Mouse (Mus musculus): ENCODE measurements at regions not wholly inside any gene's neighbourhood (a gene's known extent, or its start where the extent isn't known, plus 50 kb on each side); places are given as distances from the start of the nearest gene placed in this dataset.
"Not testable (repeated sequence)": the region's sequence is repeated elsewhere in the genome, so short reads cannot be mapped to it uniquely, and the experiment has no call there.

DNA sequence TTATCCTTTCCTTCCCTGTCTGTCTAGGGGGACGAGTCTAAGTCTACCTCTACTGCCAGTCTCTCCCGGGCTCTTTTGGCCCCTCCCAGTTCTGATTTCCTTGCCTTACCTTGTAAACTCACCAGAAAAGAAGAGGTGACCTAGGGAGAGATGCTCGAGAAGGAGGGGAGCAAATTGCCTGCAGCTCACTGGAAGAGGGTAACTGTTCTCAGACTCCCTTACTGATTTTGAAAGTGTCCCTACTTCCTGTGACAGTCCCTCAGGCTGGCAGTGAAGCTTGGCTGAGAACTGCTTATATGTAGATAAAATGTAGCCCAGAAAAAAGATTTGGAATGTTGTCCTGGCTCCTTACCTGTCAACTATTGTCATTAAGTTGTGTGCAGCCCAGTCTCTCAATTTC lies 180.6 kb upstream of the Tab2 start:
- intact Hi-C loops (cut with DNase I): no loop called here
- no peak for DNase-seq

DNA sequence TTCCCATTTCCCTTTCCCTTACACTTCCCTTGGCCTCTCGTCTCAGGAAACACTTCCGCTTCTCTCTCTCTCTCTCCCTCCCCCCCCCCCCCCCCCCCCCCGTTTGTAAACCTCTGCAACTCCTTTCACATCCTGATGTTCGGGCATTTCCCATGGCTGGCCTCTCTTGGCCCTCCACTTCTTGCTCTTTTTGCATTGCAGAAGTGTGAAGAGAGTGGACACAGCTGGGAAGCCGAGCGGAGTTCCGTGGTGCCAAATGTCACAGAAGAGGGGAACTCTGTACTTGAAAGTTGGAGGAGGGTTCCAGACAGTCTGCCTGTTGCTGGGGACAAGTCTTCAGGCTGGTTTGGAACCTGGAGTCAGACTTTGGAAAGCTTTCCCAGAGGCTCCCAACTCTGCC lies 179.2 kb upstream of the Tab2 start:
- intact Hi-C loops (cut with DNase I): no loop called here
- peak; percentile 14 to 38 for DNase-seq

DNA sequence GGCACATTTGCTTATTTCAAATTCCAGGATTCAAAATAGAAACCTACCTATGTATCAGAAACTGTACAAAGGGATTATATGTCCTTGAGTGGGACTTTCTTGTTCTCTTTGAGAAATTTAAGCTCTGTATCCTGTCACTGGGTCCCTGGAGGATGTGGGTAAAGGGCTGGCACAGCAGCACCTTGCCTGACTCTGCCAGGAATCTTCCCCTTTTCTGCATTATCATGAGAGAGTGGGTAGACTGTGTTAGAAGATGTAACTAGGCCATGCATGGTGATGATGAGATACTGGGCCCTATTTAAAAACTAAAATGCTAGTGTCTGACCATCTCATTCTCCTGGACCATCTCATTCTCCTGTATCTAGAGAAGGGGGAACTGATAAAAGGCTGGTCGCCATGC lies 178.4 kb upstream of the Tab2 start:
- intact Hi-C loops (cut with DNase I): no loop called here
- no peak for DNase-seq

DNA sequence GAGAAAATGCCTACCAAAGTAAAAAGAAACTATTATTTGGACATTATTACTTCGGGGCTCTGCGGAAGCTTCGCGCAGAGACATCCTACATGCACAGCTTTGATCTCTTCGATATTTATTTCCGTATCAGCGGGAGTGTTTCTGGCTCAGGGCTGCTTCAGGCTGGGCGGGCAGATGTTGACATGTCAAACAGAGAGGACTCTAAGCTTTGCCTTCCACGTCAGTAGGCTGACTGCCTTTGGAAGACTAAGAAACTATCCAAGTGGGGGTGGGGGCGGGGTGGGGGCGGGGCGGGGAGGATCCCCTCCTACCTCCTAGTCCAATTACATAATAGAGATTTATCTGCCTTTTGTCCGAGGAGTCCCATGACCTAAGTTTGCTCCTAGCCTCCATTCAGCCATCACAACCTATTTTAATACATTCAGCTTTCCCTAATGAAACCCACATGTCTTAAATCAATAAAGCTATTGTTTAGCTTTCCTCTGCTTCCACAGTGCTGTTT lies 177.5 kb upstream of the Tab2 start:
- no peak for DNase-seq
- intact Hi-C loops (cut with DNase I): no loop called here

DNA sequence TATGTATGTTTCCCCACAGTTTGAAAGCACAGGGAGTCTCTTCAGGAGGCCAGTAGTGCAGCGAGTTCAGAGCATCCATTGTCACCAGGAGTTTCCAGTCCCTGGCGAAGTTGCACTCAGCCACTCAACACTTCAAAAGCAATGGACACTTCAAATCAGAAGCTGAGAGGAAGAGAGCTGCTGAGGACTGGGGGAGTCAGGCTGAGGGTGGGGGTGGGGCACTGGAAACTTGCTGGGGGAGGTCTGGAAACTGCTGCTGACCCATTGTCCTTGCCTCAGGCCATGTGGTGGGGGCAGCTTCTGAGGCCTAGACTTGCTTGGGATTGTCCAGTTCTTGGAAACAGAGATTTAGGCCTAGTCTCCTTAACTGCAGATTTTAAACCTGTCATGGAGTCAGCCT lies 176.8 kb upstream of the Tab2 start:
- no peak for DNase-seq
- intact Hi-C loops (cut with DNase I): no loop called here

GRCm38 (mm10) chr10:8130472-8131241 lies 174.6 kb upstream of the Tab2 start:
- DNase-seq: no peak
- intact Hi-C loops (cut with DNase I): no loop called here

GRCm38 (mm10) chr10:8130057-8130456 lies 174.0 kb upstream of the Tab2 start:
- intact Hi-C loops (cut with DNase I): no loop called here
- no peak for DNase-seq

DNA sequence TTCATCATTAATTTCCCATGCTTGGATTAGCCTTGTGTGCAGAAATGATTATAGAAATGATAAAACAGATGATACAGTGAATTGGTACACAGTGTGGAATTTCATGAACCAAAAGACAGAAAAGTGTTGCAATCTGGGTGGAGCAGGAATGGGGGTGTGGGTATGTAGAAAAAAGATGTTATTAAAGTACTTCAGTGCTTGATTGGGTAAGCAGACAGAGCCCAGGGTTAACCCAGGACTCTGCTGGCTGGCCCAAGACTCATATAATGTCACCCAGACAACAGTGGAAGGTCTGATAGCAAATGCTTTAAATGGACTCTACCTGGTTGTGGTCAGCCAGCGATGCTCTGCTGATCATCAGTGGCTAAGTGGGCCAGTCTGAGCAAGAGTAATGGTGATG lies 168.1 kb upstream of the Tab2 start:
- intact Hi-C loops (cut with DNase I): no loop called here

GRCm38 (mm10) chr10:8121895-8122294 lies 165.9 kb upstream of the Tab2 start:
- DNase-seq: no peak
- intact Hi-C loops (cut with DNase I): no loop called here

More for the DNA sequence above, 168.1 kb upstream of the Tab2 start:
- DNase-seq: no peak

DNA sequence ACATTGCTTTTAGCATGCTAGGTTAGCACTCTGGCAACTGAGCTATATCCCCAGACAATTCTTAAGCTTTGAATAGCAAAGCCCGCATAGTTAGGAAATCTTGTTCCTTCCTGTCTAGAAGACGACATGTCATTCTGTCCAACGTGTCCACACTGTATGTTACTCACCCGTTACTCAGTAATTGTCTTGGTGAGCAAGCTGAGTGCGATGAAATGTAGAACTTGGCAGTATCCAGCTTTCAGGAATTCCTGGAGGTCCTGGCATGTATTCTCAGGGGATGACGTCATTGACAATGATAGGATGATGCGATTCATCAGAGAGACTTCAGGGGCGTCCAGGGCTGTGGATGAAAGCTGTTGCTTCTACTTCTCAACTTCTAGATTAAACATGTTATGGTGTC lies 160.8 kb upstream of the Tab2 start:
- DNase-seq: no peak
- intact Hi-C loops (cut with DNase I): no loop called here

DNA sequence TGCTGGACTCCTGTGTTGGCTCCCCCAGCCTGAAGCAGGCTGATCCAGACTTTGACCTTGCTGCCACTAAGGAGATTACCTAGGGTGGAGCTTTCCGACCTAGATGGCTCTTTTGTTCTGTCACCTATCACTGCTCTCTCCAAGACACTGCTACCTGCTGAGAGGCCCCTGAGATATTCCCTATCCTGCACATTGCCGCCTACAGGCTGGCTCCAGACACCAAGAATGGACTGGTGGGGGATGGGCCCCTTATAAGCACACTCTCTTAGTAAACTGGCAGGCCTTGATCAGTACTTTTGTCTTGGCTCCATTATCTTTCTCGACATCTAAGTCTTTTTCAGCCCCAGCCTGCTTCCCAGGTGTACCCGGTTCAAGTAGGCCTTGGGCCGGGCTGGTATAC lies 158.9 kb upstream of the Tab2 start:
- intact Hi-C loops (cut with DNase I); DNase-seq: not testable (repeated sequence)

- DNase-seq: no peak
- intact Hi-C loops (cut with DNase I): no loop called here
Measured at GRCm38 (mm10) chr10:8114530-8114929, 158.5 kb upstream of the Tab2 start.

DNA sequence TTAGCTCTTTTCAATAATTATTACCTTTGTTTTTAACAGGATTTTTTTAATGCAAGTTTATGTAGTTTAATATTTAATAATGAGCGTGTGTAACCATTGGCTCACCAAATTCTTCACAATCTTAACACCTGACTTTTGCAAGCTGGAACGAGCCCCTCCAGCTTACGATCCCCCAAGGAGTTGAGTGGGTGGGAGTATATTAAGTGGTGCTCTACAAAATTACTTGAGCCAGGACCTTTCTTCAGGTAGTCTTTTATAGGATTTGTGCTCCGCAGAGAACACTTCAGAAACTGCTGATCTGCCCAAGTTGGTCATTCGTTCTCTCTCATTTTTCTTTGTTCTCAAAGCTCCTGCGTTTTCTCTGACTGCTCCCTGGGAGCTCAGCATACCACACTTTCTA lies 144.5 kb upstream of the Tab2 start:
- intact Hi-C loops (cut with DNase I): no loop called here
- DNase-seq: no peak

GRCm38 (mm10) chr10:8095924-8096323 lies 139.9 kb upstream of the Tab2 start:
- intact Hi-C loops (cut with DNase I): loop anchor here (10.0 kb wide), 1 partner anchor 211 kb away; no protein-coding TSS in a partner anchor
- no peak for DNase-seq

DNA sequence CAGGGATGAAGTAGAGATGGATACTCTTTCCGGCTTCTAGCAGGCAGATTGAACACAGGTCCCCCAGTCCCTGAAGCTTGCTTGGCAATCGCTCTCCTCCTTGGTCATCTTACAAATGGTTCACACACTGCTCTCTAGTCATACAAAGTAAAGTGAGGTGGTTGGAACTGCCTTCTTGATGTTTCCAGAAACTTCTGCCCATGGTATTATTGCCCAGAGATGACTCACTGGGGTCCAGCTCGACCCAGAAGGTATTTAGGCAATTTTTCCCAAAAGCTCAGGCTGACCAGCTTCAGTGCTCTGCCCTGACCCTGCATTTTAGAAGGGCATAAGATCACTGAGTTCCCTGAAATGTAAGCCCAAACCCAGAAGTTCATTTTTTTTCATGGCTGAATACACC lies 139.2 kb upstream of the Tab2 start:
- intact Hi-C loops (cut with DNase I): loop anchor here (10.0 kb wide), 1 partner anchor 210 kb away; no protein-coding TSS in a partner anchor
- DNase-seq: no peak

DNA sequence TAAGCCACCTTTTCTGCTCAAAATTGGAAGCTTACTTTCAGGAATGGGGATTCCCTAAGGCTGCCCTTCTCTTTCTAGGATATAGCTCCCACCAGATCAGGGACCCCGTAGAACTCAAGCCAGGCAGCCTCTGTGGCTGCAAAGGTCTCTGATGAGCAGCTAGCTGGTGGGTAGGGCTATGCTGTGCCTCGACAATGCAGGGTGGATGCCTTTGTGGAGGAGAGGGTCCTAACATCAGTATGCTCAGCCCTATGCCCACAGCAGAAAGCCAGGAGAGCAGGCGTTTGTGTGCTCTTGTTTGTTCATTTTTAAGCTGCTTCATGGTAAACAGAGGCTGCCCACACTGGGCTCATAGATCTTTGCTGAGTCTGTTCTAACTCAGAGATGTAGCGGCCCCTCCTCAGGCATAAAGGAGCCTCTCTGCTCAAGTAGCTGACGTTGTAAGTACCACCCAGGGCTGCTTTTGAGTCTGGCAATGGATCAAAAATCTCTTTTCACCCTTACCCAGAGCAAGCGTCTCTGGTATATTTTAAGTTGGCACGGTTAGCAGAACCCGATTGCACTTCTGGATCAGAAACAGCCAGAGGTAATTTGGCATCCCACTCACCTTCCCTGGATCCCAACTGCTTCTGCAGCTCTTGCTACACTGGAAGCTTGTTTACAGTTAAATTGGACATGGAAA lies 136.0 kb upstream of the Tab2 start:
- DNase-seq: no peak
- intact Hi-C loops (cut with DNase I): loop anchor here (10.0 kb wide), 1 partner anchor 207 kb away; no protein-coding TSS in a partner anchor

- DNase-seq: no peak
- intact Hi-C loops (cut with DNase I): no loop called here
Measured at GRCm38 (mm10) chr10:8089296-8089695, 133.3 kb upstream of the Tab2 start.

- intact Hi-C loops (cut with DNase I): no loop called here
- no peak for DNase-seq
Measured at GRCm38 (mm10) chr10:8088737-8089136, 132.7 kb upstream of the Tab2 start.

GRCm38 (mm10) chr10:8088321-8088720 lies 132.3 kb upstream of the Tab2 start:
- intact Hi-C loops (cut with DNase I): no loop called here
- no peak for DNase-seq

GRCm38 (mm10) chr10:8087106-8087505 lies 131.1 kb upstream of the Tab2 start:
- DNase-seq: peak in 1 of 2 experiments; percentile 10
- intact Hi-C loops (cut with DNase I): no loop called here

DNA sequence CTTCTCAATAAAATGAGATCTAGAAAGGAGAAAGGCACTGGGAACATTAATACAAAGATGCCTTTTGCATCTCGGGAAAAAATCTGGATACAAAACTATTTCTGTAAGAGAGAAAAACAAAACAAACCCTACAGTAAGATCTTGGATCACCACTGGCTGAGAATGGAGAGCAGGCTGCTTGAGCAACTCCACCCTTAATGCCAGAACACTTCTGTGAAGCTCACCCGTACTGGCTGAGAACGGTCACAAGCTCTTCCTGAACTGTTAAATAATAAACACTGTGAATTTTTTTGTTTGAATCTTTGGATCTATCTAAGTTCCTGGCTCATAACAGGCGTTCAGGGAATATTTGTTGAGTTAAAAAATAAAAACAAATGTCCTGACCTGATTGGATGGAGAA lies 130.4 kb upstream of the Tab2 start:
- intact Hi-C loops (cut with DNase I): no loop called here
- DNase-seq: no peak
